Mouse (Mus musculus): Measurements from ENCODE around the gene Clstn1.

Clstn1 gene

DNA sequence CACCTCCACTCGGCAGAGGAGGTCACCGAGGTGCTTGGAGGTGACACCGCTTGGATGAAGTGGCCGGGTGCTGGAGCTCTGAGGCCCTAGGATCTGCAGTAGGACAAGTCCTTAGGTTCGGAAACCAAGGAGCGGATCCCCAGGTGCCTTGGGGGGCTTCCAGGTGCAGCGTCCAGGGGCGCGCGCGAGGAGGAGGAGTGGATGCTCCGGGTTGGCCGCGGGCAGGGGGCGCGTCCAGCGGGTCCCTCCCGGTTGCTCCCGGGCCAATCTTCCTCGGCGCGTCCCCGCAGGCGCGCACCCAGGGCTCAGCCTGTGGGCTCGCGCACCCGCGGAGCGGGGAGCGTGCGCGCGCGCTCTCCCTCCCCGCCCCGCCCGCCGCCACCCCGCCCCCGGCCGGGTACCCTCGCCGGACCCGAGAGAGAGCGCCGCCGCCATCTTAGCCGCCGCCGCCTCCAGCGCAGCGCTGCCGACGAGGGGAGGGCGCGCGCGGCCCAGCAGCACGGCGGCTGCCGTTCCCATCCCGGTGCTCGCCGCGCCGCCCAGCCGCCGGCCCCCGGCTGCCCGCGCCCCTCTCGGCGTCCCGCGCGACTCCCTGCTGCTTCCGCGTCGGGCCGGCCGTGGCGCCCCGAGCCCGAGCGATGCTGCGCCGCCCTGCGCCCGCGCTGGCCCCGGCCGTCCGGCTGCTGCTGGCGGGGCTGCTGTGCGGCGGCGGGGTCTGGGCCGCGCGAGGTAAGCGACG lies at the start of gene Clstn1:
Gene Clstn1 (plus strand): TSS at position 425 of the 739 bp plus-strand sequence.
- DNase-seq (ENCODE audit: extremely low read depth, low read depth, low spot score) = no peak

DNA sequence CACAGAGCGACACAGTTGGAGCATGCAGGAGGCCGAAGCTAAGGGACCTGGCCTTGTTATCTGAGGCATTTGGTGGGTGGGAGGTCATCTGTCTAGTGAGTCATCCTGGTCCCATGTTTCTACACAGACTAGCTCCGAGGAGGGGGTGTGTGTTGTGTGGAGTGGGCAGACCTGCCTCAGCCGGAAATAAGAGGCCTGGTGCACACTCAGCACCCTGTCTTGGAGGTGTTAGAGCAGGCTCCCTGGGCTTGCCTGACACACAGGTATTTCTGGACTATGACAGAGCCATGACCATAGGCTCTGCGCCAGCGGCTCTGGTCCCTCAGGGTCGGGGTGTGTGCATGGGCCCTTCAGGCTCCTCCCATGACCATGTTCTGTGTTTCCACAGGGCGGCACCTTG lies 46.8 kb upstream of the Clstn1 start:
- DNase-seq (ENCODE audit: extremely low read depth, low read depth, low spot score) = no peak

GRCm38 (mm10) chr4:149541935-149542334 lies 44.3 kb upstream of the Clstn1 start:
- DNase-seq (ENCODE audit: extremely low read depth, low read depth, low spot score) = no peak

DNA sequence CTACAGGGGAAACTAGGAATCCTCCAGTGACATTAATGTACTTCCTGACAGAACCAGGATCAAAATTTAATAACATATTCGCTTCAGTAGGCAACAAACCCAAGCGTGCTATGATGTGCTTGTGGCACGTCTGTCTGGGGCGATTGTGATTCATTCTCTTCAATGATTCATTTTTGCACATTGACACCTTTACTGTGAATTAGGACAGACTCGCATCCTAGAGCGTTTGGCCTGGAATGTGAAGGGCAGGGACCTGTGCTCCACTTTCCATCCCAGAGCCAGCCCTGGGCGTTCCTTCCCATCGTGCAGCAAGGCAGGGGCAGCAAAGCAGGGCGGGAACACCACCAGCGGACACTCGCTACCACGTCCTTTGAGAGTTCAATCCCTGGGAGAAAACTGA lies 43.8 kb upstream of the Clstn1 start:
- DNase-seq (ENCODE audit: extremely low read depth, low read depth, low spot score) = no peak

DNA sequence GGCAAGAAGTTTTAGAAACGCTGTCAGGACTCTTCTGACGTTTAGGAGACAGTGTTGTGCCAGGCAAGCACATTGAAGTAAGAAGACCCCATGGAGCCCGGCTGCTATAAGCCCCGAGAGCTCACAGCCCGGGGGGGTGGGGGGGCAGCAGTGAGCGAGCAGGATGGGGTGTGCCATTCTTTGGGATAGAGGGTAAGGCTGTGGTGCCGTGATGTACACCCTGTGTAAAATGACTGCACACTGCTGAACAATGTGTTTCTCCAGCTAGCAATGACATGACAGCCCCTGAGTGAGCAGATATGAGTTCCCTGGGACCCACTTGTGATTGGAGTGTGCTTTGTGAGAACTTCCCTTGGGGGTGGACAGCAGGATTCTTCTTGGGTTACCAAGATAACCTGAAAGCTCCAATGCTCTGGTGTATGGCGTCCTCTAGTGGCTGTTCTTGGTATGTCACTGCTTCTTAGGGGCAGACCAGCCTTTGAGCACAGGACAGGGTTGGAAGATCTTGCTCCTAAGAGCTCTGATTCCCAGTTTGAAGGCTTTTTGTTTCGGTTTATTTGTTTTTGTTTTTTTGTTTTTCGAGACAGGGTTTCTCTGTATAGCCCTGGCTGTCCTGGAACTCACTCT lies 43.2 kb upstream of the Clstn1 start:
- DNase-seq (ENCODE audit: extremely low read depth, low read depth, low spot score) = no peak

DNA sequence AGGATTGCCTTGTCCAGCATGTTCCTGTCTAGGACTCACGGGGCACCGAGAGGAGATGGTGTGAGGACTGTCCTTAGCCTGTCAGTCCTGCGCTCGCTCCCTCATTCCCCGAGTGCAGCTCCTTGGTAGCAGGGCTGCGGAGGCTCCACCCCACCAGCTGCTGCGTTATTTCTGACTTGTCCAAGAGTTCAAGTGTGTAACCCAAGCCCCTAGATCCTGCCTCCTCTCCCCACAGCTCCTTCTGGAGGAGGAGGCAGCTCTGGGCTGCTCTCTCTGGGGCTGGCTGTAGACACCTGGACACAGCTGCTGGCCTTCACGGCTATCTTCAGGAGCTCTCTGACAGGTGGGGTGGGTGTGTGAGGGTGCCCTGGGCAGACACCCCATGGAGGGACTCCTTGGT lies 41.4 kb upstream of the Clstn1 start:
- no peak for DNase-seq (ENCODE audit: extremely low read depth, low read depth, low spot score)

DNA sequence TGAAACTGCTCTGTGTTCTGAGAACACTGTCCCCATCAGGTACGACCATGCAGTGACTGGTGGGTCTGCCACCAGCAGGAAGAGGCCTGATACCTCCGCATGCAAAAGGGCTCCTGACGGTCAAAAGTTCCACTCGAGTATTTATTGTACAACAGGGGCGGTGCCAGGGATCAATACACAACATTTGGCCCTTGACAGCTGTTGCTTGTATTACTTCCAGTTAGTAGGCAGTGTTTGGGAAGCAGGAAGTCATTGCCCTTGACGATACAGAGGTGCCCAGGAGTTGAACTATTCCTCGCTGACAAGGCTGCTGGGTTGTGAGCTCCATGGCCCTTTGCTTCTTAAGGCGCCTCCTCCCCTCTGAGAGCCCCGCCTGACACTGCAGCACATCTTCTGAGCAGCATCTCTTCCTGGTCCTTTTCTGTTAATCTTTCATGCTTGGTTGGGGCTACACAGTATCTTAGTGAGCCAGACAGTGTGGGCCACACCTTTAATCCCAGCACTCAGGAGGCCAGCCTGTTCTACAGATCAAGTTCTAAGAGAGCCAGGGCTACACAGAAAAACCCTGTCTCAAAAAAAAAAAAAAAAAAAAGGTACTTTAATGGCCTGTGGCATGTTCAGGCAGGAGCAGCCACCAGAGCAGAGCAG lies 39.3 kb upstream of the Clstn1 start:
- DNase-seq (ENCODE audit: extremely low read depth, low read depth, low spot score) = no peak

GRCm38 (mm10) chr4:149547523-149547922 lies 38.7 kb upstream of the Clstn1 start:
- DNase-seq (ENCODE audit: extremely low read depth, low read depth, low spot score) = no peak

DNA sequence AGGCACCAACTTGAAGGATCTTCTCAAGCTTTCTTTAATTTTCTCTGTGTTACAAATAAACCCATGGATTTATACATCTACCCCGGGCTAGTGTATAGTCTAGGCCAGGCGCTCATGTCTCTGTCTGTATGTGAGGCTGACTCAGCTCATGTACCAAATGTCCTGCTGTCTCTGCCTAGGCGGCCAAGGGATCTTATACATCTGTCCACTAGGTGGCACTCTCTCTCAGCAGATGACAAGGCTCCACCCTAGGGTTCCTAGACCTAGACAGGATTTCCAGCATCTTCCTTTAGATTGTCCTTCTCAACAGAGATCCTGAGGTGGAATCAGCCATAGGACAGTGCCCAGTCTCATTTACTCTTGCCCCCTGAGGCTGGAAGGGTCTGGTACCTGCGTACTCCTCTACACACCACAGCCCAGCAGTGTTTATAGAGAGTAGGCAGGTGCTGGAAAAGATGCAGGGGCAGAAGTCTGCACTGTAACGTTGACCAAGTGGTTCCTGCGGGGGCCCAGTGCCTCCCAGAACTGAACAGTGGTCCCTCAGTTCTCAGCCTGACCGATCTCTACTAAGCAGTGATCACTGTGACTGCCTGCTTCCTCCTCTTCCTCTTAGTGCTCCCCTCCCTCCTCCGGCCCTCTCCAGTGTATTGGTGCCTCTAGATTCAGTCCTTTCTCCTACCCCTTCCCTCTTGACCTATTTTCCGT lies 36.9 kb upstream of the Clstn1 start:
- DNase-seq (ENCODE audit: extremely low read depth, low read depth, low spot score) = no peak

- no peak for DNase-seq (ENCODE audit: extremely low read depth, low read depth, low spot score)
Measured at GRCm38 (mm10) chr4:149550866-149551265, 35.4 kb upstream of the Clstn1 start.

DNA sequence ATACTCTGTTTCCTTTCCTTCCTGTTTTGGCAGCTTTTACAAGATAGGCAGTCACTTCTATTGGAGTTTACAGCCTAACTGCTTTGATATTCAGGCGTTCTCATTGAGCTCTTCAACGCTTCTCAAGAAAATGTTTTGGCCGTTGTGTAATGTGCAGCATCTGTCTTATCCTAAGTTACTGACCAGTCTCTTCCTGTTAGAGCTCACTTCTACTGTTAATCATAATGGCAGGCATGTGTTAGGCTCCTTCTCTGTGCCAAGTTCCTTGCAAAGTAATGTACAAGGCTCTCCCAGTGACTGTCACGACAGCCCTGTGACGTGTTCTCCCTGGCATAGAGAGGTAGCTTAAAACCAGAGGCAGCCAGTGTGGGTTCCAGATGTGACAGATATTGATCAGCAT lies 34.6 kb upstream of the Clstn1 start:
- DNase-seq (ENCODE audit: extremely low read depth, low read depth, low spot score) = no peak

DNA sequence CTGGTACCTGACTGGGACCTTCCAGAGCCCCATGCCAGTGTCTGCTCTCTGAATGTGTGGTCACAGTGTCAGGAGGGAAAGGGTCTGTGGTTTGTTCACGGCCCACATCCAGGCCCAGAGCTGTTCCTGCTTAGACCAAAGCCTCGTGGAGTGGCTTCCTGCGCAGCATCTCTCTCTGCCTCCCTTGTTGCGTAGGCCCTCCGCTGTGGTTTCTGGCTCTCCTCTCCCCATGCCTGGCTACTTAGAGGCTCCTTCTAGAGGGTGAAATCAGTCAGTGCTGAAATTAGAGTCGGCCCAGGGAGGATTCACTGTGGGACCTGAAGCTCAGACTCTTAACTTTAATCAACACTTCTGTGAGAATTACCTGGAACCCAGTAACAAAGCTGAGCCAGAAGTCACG lies 32.4 kb upstream of the Clstn1 start:
- DNase-seq (ENCODE audit: extremely low read depth, low read depth, low spot score) = no peak

- no peak for DNase-seq (ENCODE audit: extremely low read depth, low read depth, low spot score)
Measured at GRCm38 (mm10) chr4:149556111-149556510, 30.2 kb upstream of the Clstn1 start.

- no peak for DNase-seq (ENCODE audit: extremely low read depth, low read depth, low spot score)
Measured at GRCm38 (mm10) chr4:149557905-149558304, 28.4 kb upstream of the Clstn1 start.

GRCm38 (mm10) chr4:149558389-149558788 lies 27.9 kb upstream of the Clstn1 start:
- DNase-seq (ENCODE audit: extremely low read depth, low read depth, low spot score) = no peak

DNA sequence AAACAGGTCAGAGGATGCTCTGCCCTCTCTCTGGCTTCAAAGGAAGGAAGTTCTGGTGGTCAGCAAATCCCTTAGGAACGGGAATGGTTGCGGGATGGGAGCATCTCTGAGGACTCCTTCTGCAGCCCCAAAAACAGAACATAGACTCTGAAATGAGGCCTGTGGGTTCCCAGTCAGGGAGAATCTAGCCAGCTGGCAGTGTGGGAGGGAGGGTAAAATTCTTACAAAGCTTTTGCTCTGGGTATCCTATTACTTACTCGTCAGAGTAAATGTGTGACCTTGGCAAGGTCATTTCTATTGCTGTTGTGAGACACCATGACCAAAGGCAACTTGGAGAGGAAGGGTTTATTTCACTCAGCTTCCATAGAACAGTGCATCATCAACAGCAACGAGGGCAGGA lies 24.9 kb upstream of the Clstn1 start:
- DNase-seq (ENCODE audit: extremely low read depth, low read depth, low spot score) = no peak

DNA sequence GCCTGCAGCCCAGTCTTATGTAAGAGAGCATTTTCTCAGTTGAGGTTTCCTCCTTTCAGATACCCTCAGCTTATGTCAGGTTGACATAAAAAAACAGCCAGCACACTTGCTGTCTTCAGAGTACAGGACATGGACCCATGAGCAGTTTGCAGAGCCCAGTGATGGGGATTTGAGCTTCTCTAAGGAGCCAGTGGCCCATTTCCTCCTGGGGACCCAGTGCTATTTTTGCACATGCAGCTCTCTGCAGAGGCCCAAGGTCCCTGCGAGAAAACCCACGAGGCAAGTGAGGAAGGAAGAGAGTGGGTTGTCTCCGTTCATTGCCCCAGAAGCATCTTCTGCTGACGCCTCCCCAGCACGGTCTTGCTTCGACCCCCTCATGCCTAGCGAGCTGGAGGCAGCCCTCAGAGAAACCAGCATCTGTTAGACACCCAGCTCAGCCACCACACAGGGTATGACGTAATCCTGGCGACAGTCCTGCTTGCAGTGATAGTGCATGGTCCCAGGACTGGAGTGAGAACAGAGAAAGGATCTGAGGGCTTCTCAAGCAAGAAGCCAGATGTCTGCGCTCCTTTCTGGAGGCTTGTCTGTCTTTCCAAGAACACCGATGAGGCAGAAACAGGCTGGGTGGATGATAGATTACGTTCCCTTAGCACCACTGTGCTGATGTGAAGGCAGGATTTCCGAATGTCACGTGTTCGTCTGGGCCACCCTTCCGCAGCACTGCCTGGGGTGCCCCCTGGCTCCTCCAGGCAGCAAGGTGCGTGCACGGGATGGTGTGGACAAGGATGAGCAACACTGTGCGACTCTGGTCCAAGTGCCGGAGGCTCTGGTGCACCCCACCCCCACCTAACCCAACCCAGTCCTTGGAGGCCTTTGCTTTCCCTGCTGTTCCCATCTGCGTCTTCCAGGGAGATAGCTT lies 24.0 kb upstream of the Clstn1 start:
- no peak for DNase-seq (ENCODE audit: extremely low read depth, low read depth, low spot score)

DNA sequence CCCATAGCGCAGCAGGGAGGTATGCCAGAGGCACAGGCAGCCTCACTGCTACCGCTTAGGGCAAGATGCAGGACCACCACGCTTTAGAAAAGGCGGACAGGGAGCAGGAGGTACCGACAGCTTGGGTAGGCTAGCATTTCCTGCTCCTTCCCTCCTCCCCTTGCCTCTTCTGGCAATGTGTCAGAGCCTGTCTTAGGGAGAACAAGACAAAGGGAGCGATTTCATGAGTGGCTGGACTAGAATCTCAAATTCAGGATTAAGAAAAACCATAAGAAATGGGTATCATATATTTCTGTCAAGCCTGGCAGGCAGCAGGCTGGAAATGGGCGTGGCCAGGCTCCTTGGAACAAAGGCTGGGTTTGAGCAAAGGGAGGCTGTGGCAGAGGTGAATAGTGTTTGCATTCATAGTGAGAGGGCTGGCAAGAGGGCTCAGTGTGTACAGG lies 23.3 kb upstream of the Clstn1 start:
- DNase-seq (ENCODE audit: extremely low read depth, low read depth, low spot score) = no peak

DNA sequence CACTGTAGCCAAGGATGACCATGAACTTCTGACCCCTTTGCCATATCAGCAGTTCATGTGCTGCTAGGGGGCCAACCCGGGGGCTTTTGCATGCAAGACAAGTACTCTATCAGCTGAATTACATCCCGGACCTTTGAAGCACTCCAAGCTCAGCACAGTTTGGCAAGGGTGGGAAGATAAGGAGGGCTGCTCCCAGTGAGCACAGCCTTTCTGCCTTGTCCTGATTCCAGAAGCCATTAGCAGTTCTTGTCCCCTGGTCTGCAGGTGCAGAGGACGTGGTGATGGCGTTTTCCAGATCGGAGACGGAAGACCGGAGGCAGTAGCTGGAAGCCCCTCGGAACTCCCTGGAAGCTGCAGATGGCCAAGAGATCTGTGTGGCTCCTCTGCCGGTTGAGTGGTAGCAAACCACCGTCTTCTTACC lies 22.3 kb upstream of the Clstn1 start:
- DNase-seq (ENCODE audit: extremely low read depth, low read depth, low spot score) = no peak

Data from fat pad, adult 2 months (tissue).